Mouse (Mus musculus) MEL (cell line): ENCODE measurements around the gene Krtcap3. TPM values are rescaled to one million over a fixed set of nuclear protein-coding genes. Genes with fewer than 3 reads are reported as not detected.

Experiments
- DNase-seq: peaks from one replicate; pipeline ENCODE4 v3.0.0; 2011; ENCODE audit warnings: low read depth, low spot score
- H3K27ac ChIP-seq: 2 replicates; pipeline ENCODE4 v1.5.1; 2012; ENCODE audit warnings: low read depth, mild to moderate bottlenecking, control low read depth, low read length, moderate library complexity; ENCODE audit not compliant: control insufficient read depth
- H3K27me3 ChIP-seq, 2 experiments: fragments of 150-350 bp in 1 of 2; sonication (generic) in 1 of 2; 2 replicates each; pipeline ENCODE4 v1.6.1; 2012; ENCODE audit warnings: low read length in 2 of 2, mild to moderate bottlenecking in 2 of 2, improper control_type of control experiment in 1 of 2, moderate library complexity in 1 of 2; ENCODE audit not compliant: insufficient read depth in 2 of 2, control insufficient read depth in 1 of 2
- H3K36me3 ChIP-seq, 2 experiments: 2 replicates each; pipeline ENCODE4 v1.6.1; 2012 to 2014; ENCODE audit warnings: low read length in 2 of 2, improper control_type of control experiment in 1 of 2, inconsistent platforms in 1 of 2, mild to moderate bottlenecking in 1 of 2; ENCODE audit not compliant: insufficient read depth in 2 of 2, control insufficient read depth in 1 of 2
- H3K4me1 ChIP-seq, 2 experiments: fragments of 150-350 bp in 1 of 2; sonication (generic) in 1 of 2; 2 replicates each; pipeline ENCODE4 v1.6.1; 2012; ENCODE audit warnings: low read length in 2 of 2, improper control_type of control experiment in 1 of 2, mild to moderate bottlenecking in 1 of 2; ENCODE audit not compliant: insufficient read depth in 2 of 2, control insufficient read depth in 1 of 2
- H3K4me3 ChIP-seq, 2 experiments: fragments of 150-350 bp in 1 of 2; sonication (generic) in 1 of 2; 2 replicates each; pipeline ENCODE4 v1.5.1; 2012; ENCODE audit warnings: low read depth in 2 of 2, low read length in 2 of 2, mild to moderate bottlenecking in 2 of 2, moderate library complexity in 2 of 2, control low read depth in 1 of 2, improper control_type of control experiment in 1 of 2; ENCODE audit not compliant: control insufficient read depth in 1 of 2, insufficient read depth in 1 of 2
- H3K79me2 ChIP-seq: 2 replicates; pipeline ENCODE4 v1.6.1; 2012; ENCODE audit warnings: mild to moderate bottlenecking, low read length, moderate library complexity; ENCODE audit not compliant: control insufficient read depth, poor library complexity, insufficient read depth
- H3K9ac ChIP-seq: 2 replicates; pipeline ENCODE4 v1.6.1; 2012; ENCODE audit warnings: low read depth, mild to moderate bottlenecking, control low read depth, low read length, moderate library complexity; ENCODE audit not compliant: control insufficient read depth, poor library complexity, severe bottlenecking
- H3K9me3 ChIP-seq: fragments of 150-350 bp; sonication (generic); replicated peaks from 2 replicates; pipeline ENCODE4 v1.6.1; 2012; ENCODE audit warnings: mild to moderate bottlenecking, low read length, improper control_type of control experiment, moderate library complexity; ENCODE audit not compliant: insufficient read depth
- BHLHE40 ChIP-seq: IDR thresholded peaks from 2 replicates; pipeline ENCODE4 v1.6.1; 2012; ENCODE audit warnings: low read depth, mild to moderate bottlenecking, inconsistent platforms, low read length, improper control_type of control experiment, borderline replicate concordance
- CHD1 ChIP-seq: IDR thresholded peaks from 2 replicates; pipeline ENCODE4 v1.6.1; 2012; ENCODE audit warnings: low read depth, mild to moderate bottlenecking, inconsistent platforms, low read length, improper control_type of control experiment
- CHD2 ChIP-seq: IDR thresholded peaks from 2 replicates; pipeline ENCODE4 v1.6.1; 2011; ENCODE audit warnings: low read length, improper control_type of control experiment
- E2F4 ChIP-seq: IDR thresholded peaks from 2 replicates; pipeline ENCODE4 v1.6.1; 2011; ENCODE audit warnings: low read depth, low read length, improper control_type of control experiment, borderline replicate concordance
- EP300 ChIP-seq, 2 experiments: IDR thresholded peaks; 2 replicates each; pipeline ENCODE4 v1.6.1; 2011; ENCODE audit warnings: improper control_type of control experiment in 2 of 2, low read length in 2 of 2, low read depth in 1 of 2, mild to moderate bottlenecking in 1 of 2
- ETS1 ChIP-seq: IDR thresholded peaks from 2 replicates; pipeline ENCODE4 v1.6.1; 2012; ENCODE audit warnings: low read depth, mild to moderate bottlenecking, inconsistent platforms, low read length, improper control_type of control experiment, moderate library complexity
- GATA1 ChIP-seq: IDR thresholded peaks from 2 replicates; pipeline ENCODE4 v1.6.1; 2011; ENCODE audit warnings: low read depth, low read length, improper control_type of control experiment
- HCFC1 ChIP-seq: IDR thresholded peaks from 2 replicates; pipeline ENCODE4 v1.6.1; 2012; ENCODE audit warnings: low read depth, mild to moderate bottlenecking, inconsistent platforms, low read length, improper control_type of control experiment, moderate library complexity
- JUND ChIP-seq: IDR thresholded peaks from 2 replicates; pipeline ENCODE4 v1.6.1; 2011; ENCODE audit warnings: low read depth, mild to moderate bottlenecking, improper control_type of control experiment, low read length
- KAT2A ChIP-seq: conservative IDR thresholded peaks from 2 replicates; pipeline ENCODE4 v1.6.1; 2012; ENCODE audit warnings: low read depth, low read length, improper control_type of control experiment, inconsistent platforms
- MAFK ChIP-seq: IDR thresholded peaks from 2 replicates; pipeline ENCODE4 v1.6.1; 2011; ENCODE audit warnings: low read depth, mild to moderate bottlenecking, low read length, improper control_type of control experiment, borderline replicate concordance
- MAX ChIP-seq: IDR thresholded peaks from 2 replicates; pipeline ENCODE4 v1.6.1; 2011; ENCODE audit warnings: low read length, improper control_type of control experiment
- MAZ ChIP-seq: IDR thresholded peaks from 2 replicates; pipeline ENCODE4 v1.6.1; 2012; ENCODE audit warnings: low read depth, mild to moderate bottlenecking, inconsistent platforms, low read length, improper control_type of control experiment
- MXI1 ChIP-seq: IDR thresholded peaks from 2 replicates; pipeline ENCODE4 v1.6.1; 2011; ENCODE audit warnings: mild to moderate bottlenecking, low read depth, low read length, improper control_type of control experiment
- MYB ChIP-seq: IDR thresholded peaks from 2 replicates; pipeline ENCODE4 v1.6.1; 2011; ENCODE audit warnings: mild to moderate bottlenecking, low read depth, low read length, improper control_type of control experiment
- NELFE ChIP-seq: IDR thresholded peaks from 2 replicates; pipeline ENCODE4 v1.6.1; 2011; ENCODE audit warnings: low read depth, low read length, improper control_type of control experiment
- NRF1 ChIP-seq: IDR thresholded peaks from 2 replicates; pipeline ENCODE4 v1.6.1; 2014; ENCODE audit warnings: low read depth, mild to moderate bottlenecking, inconsistent platforms, low read length, improper control_type of control experiment, moderate library complexity; ENCODE audit not compliant: poor library complexity, insufficient read depth, severe bottlenecking
- POLR2A ChIP-seq, 2 experiments: IDR thresholded peaks; 2 replicates each; pipeline ENCODE4 v1.6.1; 2011 to 2012; ENCODE audit warnings: low read length in 2 of 2, mild to moderate bottlenecking in 2 of 2, control low read depth in 1 of 2, improper control_type of control experiment in 1 of 2, low read depth in 1 of 2, moderate library complexity in 1 of 2; ENCODE audit not compliant: control insufficient read depth in 1 of 2, insufficient read depth in 1 of 2, poor library complexity in 1 of 2
- POLR2AphosphoS2 ChIP-seq: IDR thresholded peaks from 2 replicates; pipeline ENCODE4 v1.6.1; 2011; ENCODE audit warnings: low read length, improper control_type of control experiment
- POLR2AphosphoS5 ChIP-seq: IDR thresholded peaks from 2 replicates; pipeline ENCODE4 v1.6.1; 2012; ENCODE audit warnings: low read depth, borderline replicate concordance, mild to moderate bottlenecking, inconsistent platforms, low read length, moderate library complexity, mixed read lengths
- RAD21 ChIP-seq: IDR thresholded peaks from 2 replicates; pipeline ENCODE4 v1.6.1; 2011; ENCODE audit warnings: mild to moderate bottlenecking, low read depth, low read length, improper control_type of control experiment
- RCOR1 ChIP-seq: IDR thresholded peaks from 2 replicates; pipeline ENCODE4 v1.6.1; 2012; ENCODE audit warnings: low read depth, mild to moderate bottlenecking, inconsistent platforms, low read length, improper control_type of control experiment
- SIN3A ChIP-seq: IDR thresholded peaks from 2 replicates; pipeline ENCODE4 v1.6.1; 2012; ENCODE audit warnings: low read length, improper control_type of control experiment, inconsistent platforms
- SMC3 ChIP-seq: IDR thresholded peaks from 2 replicates; pipeline ENCODE4 v1.6.1; 2011; ENCODE audit warnings: low read depth, low read length, improper control_type of control experiment
- TAL1 ChIP-seq: IDR thresholded peaks from 2 replicates; pipeline ENCODE4 v1.6.1; 2012; ENCODE audit warnings: mild to moderate bottlenecking, inconsistent platforms, low read length, moderate library complexity, mixed read lengths
- TBP ChIP-seq: IDR thresholded peaks from 2 replicates; pipeline ENCODE4 v1.8.0; 2011; ENCODE audit warnings: low read depth, low read length, improper control_type of control experiment
- TCF12 ChIP-seq: IDR thresholded peaks from 2 replicates; pipeline ENCODE4 v1.6.1; 2014; ENCODE audit warnings: low read depth, mild to moderate bottlenecking, inconsistent platforms, low read length, improper control_type of control experiment, moderate library complexity
- UBTF ChIP-seq: IDR thresholded peaks from 2 replicates; pipeline ENCODE4 v1.6.1; 2012; ENCODE audit warnings: low read depth, mild to moderate bottlenecking, inconsistent platforms, low read length, improper control_type of control experiment, moderate library complexity, borderline replicate concordance; ENCODE audit not compliant: insufficient read depth
- USF1 ChIP-seq: IDR thresholded peaks from 2 replicates; pipeline ENCODE4 v1.6.1; 2014; ENCODE audit warnings: low read depth, mild to moderate bottlenecking, inconsistent platforms, low read length, improper control_type of control experiment, moderate library complexity
- USF2 ChIP-seq, 2 experiments: IDR thresholded peaks; 2 replicates each; pipeline ENCODE4 v1.6.1; 2011 to 2012; ENCODE audit warnings: improper control_type of control experiment in 2 of 2, low read length in 2 of 2, borderline replicate concordance in 1 of 2, inconsistent platforms in 1 of 2, low read depth in 1 of 2, mild to moderate bottlenecking in 1 of 2; ENCODE audit not compliant: insufficient read depth in 1 of 2
- ZC3H11A ChIP-seq: IDR thresholded peaks from 2 replicates; pipeline ENCODE4 v1.6.1; 2012; ENCODE audit warnings: low read depth, mild to moderate bottlenecking, inconsistent platforms, low read length, improper control_type of control experiment
- ZKSCAN1 ChIP-seq: IDR thresholded peaks from 2 replicates; pipeline ENCODE4 v1.6.1; 2012; ENCODE audit warnings: low read depth, mild to moderate bottlenecking, inconsistent platforms, low read length, improper control_type of control experiment, moderate library complexity
- ZMIZ1 ChIP-seq: IDR thresholded peaks from 2 replicates; pipeline ENCODE4 v1.6.1; 2012; ENCODE audit warnings: low read depth, mild to moderate bottlenecking, inconsistent platforms, low read length, improper control_type of control experiment, moderate library complexity
- ZNF384 ChIP-seq: IDR thresholded peaks from 2 replicates; pipeline ENCODE4 v1.6.1; 2012; ENCODE audit warnings: low read depth, mild to moderate bottlenecking, inconsistent platforms, low read length, improper control_type of control experiment
- polyA plus RNA-seq, 2 experiments: library from polyadenylated mRNA; stranded (reverse) in 1 of 2; unstranded in 1 of 2; fragments of >175 nt in 1 of 2; fragments of >200 nt in 1 of 2; gene quantifications; 2 replicates each; pipeline versions ENCODE4 v1.2.1 to v1.2.4; 2012; ENCODE audit warnings: low replicate concordance in 2 of 2, low read depth in 1 of 2; ENCODE audit not compliant: insufficient read length in 2 of 2, insufficient read depth in 1 of 2, missing spikeins in 1 of 2
- total RNA-seq: library from RNA; depleted of rRNA; stranded (reverse); fragments of 300-350 nt; gene quantifications from 2 replicates; pipeline ENCODE4 v1.2.3, GENCODE M21; 2012

Krtcap3 gene
- total and polyA plus RNA-seq, 3 experiments = 1.2 to 3.3 TPM; not detected in 1

DNA sequence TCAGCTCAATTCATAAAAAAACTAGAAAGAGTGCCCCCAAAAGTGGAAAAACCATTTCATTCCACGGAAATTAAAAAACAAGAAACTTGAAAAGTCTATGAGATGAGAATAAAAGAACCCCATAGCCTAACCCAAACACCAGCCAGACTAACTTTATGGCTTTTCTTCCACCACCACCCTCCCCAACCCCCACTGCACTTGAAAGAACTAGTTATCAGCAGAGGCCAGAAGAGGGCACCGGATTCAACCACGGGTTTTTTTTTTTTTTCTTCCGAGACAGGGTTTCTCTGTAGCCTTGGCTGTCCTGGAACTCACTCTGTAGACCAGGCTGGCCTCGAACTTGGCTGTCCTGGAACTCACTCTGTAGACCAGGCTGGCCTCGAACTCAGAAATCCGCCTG is 33.2 kb upstream of the Krtcap3 start (continued):
- peak; percentile 55 for TF ChIP-seq BHLHE40
- TF ChIP-seq CHD2 = peak; percentile 66
- peak; percentile 88; the same call in 1 of the 2 replicates for TF ChIP-seq CHD1
- no peak for TF ChIP-seq MYB
- TF ChIP-seq ZC3H11A = no peak
- TF ChIP-seq TBP = no peak; the same call in 1 of the 2 replicates
- no peak for TF ChIP-seq UBTF
- peak; percentile 86 for TF ChIP-seq GATA1
- TF ChIP-seq POLR2AphosphoS2 = no peak
- peak; percentile 76; the same call in 1 of the 2 replicates for TF ChIP-seq ZKSCAN1
- TF ChIP-seq, all 39 proteins: peak for 21

DNA sequence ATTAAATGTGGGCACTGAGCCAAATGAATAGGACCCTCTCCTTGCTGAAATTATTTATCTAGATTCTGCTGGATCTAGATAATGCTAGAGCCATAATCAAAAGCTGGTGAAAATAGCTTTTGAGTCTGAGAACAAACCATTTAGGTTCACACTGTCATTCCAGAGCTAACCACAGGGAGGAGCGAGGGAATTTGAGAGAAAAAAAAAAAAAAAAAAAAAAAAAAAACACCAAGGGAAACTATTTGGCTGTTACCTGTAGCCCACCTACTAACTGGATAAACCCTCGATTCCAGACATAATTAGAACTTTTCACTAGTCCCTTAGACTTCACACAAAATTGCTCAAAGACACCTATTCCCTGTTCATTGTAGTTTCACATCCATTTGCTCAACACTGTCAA is 32.4 kb upstream of the Krtcap3 start:
- peak; percentile 87 for DNase-seq
- peaks cover 19 to 47% of the 10 kb centered on the region in 2 experiments for H3K36me3 ChIP-seq
- H3K4me1 ChIP-seq = peaks cover 19 to 22% of the 10 kb centered on the region in 2 experiments
- H3K9me3 ChIP-seq = no peaks in the 10 kb centered on the region
- peaks cover 61% of the 10 kb centered on the region for H3K79me2 ChIP-seq
- peak overlapping the region; percentile 74 for H3K4me3 ChIP-seq
- peak overlapping the region; percentile 95 for H3K9ac ChIP-seq
- H3K27me3 ChIP-seq = no peaks in the 10 kb centered on the region
- H3K27ac ChIP-seq = peak overlapping the region; percentile 83
- TF ChIP-seq BHLHE40 (no peak), MAFK (no peak), HCFC1 (peak; percentile 46), UBTF (no peak), POLR2A (IDR thresholded peaks at IDR 0.05; ENCODE audit: control insufficient read depth in 1 of 2, insufficient read depth in 1 of 2, low read depth in 1 of 2, low read length in 2 of 2, poor library complexity in 1 of 2) (no peak), MAZ (peak; percentile 38; the same call in 1 of the 2 replicates), ETS1 (peak; percentile 77), RCOR1 (peak; percentile 64), JUND (no peak), MAX (peak; percentile 37; the same call in 1 of the 2 replicates), RAD21 (no peak), CHD1 (peak; percentile 90), CHD2 (no peak), NRF1 (no peak), EP300 (IDR thresholded peaks at IDR 0.05; ENCODE audit: low read depth in 1 of 2, low read length in 2 of 2) (peak; percentile 59 to 76; a peak in 3 of 4 replicates), TAL1 (peak; percentile 40; the same call in 1 of the 2 replicates), KAT2A (0 out of 2 replicates have a peak, but pooled peaks have one; percentile 35), ZC3H11A (no peak), MXI1 (peak; percentile 11), GATA1 (peak; percentile 94), SMC3 (no peak; the same call in 1 of the 2 replicates), E2F4 (no peak), USF1 (no peak), USF2 (IDR thresholded peaks at IDR 0.05; ENCODE audit: borderline replicate concordance in 1 of 2, insufficient read depth in 1 of 2, low read depth in 1 of 2, low read length in 2 of 2) (no peak), TCF12 (peak; percentile 84), NELFE (no peak), POLR2AphosphoS5 (no peak), SIN3A (peak; percentile 86), POLR2AphosphoS2 (0 out of 2 replicates have a peak, but pooled peaks have one; percentile 58), ZKSCAN1 (peak; percentile 75; the same call in 1 of the 2 replicates), ZMIZ1 (no peak), ZNF384 (peak; percentile 100)
